Mouse (Mus musculus): ENCODE results near the gene Lrrc10. TPM values are rescaled to one million over a fixed set of nuclear protein-coding genes. Genes with fewer than 3 reads are reported as not detected.

The Lrrc10 gene
- not detected in 2 replicates for polyA plus RNA-seq (2015; fragmentation: Nextera tagmentation; extraction: Ambion mirVana)

DNA sequence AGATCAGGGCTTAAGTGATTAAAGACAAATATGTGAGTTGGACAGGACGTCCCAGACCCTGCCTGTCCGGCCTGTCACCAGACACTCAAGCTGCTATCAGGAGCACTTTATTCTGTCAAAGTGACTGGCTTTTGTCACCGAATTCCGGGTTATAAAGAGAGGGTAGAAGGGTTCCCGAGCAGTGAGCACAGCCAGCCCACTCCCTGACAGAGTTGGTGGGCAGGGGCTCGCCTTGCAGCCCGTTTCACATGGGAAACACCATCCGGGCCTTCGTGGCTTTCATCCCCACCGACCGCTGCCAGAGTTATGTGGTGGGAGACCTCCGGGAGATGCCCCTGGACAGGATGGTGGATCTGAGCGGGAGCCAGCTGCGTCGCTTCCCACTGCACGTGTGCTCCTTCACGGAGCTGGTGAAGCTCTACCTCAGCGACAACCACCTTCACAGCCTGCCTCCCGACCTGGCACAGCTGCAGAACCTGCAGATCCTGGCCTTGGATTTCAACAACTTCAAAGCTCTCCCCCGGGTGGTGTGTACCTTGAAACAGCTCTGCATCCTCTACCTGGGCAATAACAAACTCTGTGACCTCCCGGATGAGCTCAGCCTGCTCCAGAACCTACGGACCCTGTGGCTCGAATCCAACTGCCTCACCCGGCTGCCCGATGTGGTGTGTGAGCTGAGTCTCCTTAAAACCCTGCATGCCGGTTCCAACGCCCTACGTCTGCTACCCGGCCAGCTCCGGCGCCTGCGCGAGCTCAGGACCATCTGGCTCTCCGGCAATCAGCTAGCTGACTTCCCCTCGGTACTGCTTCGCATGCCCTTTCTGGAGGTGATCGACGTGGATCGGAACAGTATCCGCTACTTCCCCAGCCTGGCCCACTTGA, at the start of gene Lrrc10:
TSS of gene Lrrc10 (plus strand) at position 167 of the 882 bp plus-strand sequence.

DNA sequence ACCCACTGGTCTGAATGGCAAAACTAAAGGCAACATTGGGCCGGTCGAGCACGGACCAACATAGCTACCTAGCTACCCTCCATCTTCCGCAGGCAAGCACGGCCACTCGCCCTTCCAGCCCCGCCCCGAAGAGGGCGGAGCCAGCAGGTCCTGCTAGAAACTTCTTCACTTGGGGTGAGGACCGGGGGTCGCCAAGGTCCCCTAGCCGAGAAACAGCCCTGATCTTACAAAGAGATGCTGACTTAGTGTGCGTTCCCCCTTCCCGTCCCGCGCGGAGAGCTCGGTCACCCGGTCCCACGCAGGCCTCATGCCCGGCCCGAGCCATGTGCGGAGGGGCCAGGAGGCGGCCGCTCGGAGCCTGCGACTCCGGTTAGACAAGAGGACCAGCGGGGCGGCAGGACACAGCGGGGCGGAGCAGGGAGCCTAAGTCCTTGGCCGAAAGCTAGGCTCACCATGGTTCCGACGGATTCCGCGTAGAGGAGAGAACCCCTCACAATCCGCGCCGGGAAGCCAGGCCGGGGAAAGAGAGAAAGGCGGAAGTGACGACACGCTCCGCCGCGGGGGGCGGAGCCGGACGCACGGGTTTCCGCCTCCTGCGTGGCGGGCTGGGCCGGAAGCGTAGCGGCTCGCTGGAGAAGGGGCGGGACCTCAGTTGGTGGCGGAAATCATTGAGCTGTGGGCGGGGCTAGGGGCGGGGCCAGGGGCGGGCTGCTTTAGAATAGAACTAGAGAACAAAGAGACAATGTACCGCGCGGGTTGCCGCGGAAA, 18.3 kb downstream of the Lrrc10 start, which contains the start of gene Cct2:
TSS of gene Cct2 (minus strand) at position 561 of the 768 bp plus-strand sequence.

Other genes starting within 250 kb of the Lrrc10 start
- 0.05 TPM in 2 replicates for gene Myrfl, start 148.4 kb upstream of the Lrrc10 start, polyA plus RNA-seq (2015; fragmentation: Nextera tagmentation; extraction: Ambion mirVana)
- gene Rab3ip, start 94.6 kb upstream of the Lrrc10 start, polyA plus RNA-seq (2015; fragmentation: Nextera tagmentation; extraction: Ambion mirVana): 6.2 and 6.8 TPM in 2 replicates
- gene Gm10271, start 72.7 kb upstream of the Lrrc10 start, polyA plus RNA-seq (2015; fragmentation: Nextera tagmentation; extraction: Ambion mirVana): not detected in 2 replicates
- not detected in 2 replicates for gene Best3, start 59.0 kb upstream of the Lrrc10 start, polyA plus RNA-seq (2015; fragmentation: Nextera tagmentation; extraction: Ambion mirVana)
- 190 and 200 TPM in 2 replicates for gene Cct2, start 18.5 kb downstream of the Lrrc10 start, polyA plus RNA-seq (2015; fragmentation: Nextera tagmentation; extraction: Ambion mirVana)
- gene Frs2, start 103.2 kb downstream of the Lrrc10 start, polyA plus RNA-seq (2015; fragmentation: Nextera tagmentation; extraction: Ambion mirVana): 12.5 and 12.8 TPM in 2 replicates
- gene Yeats4, start 179.2 kb downstream of the Lrrc10 start, polyA plus RNA-seq (2015; fragmentation: Nextera tagmentation; extraction: Ambion mirVana): 55.4 and 59.1 TPM in 2 replicates
- not detected in 2 replicates for gene 9530003J23Rik, start 193.4 kb downstream of the Lrrc10 start, polyA plus RNA-seq (2015; fragmentation: Nextera tagmentation; extraction: Ambion mirVana)
- 843 and 1,348 TPM in 2 replicates for gene Lyz2, start 237.0 kb downstream of the Lrrc10 start, polyA plus RNA-seq (2015; fragmentation: Nextera tagmentation; extraction: Ambion mirVana)
- 0.38 and 0.51 TPM in 2 replicates for gene Lyz1, start 247.5 kb downstream of the Lrrc10 start, polyA plus RNA-seq (2015; fragmentation: Nextera tagmentation; extraction: Ambion mirVana)

Measured in spleen, postnatal 0 days (tissue).